Comparison of ENCODE assay signal across 22 mouse cellular contexts in the genomic region with DNA sequence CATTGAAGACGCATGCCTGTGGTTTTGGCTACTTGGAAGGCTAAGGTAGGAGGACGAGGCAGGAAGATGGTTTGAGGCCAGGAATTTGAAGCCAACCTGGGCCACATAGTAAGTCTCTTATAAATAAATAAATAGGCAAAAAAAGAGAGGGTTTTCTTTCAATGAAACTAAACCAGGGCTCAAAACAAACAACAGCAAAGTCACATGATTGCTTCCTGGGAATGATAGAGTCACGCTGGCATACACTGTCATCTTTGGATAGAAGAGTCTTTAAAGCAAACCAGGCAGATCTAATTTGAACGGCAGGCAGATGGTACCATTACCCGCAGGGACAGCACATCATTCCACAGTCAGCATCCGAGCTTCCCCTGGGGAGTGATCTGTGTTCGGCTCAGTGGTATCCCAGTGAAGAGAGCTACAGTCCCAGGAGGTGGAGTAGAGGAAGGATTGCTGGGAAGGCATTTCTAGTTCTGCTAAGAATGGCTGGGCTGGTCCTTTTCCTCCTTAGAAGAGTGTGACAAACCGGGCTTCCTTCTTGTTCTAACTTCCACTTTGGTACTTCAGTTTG.
DNase-seq lines count a peak whose midpoint lies in the region; ATAC-seq and TF ChIP-seq lines count a peak whose summit lies in the region.
"Had no signal": no experiment of that assay in that cellular context is flagged by ENCODE, and none has a peak within 500 bp of the region (broad histone marks: within the 10 kb centered on the region; RNA-seq: fewer than 3 reads in every experiment).

No protein-coding gene starts in this region.

- ATAC-seq in embryonic facial prominence, embryonic 14.5 days (ENCODE audit: low read depth), result peak; percentile 45; the same call in 1 of the 2 replicates
- peak; percentile 35; the same call in 1 of the 2 replicates for ATAC-seq in hindbrain, embryonic 16.5 days
- ATAC-seq in kidney, embryonic 16.5 days (ENCODE audit: low FRiP score, low TSS enrichment), result no peak
- ATAC-seq: activated CD4-positive, CD25-positive, alpha-beta regulatory T cell, adult 4 months; CD4-positive, CD25-positive, alpha-beta regulatory T cell, adult 4 months had no signal

- H3K79me2 ChIP-seq in liver, adult 2 months (ENCODE audit: control insufficient read depth, insufficient read depth, low read length), result peaks cover 29% of the 10 kb centered on the region
- no peaks in the 10 kb centered on the region for H3K79me2 ChIP-seq in C2C12 (ENCODE audit: control insufficient read depth, insufficient read depth)

- TF ChIP-seq CTCF in liver, adult 2 months (IDR thresholded peaks at IDR 0.05; ENCODE audit: low read depth, low read length), result no peak
- no peak for TF ChIP-seq CTCF in C2C12 (IDR thresholded peaks at IDR 0.05; ENCODE audit: control insufficient read depth, insufficient read depth, insufficient read length)

- no peak overlapping the region for H3K4me2 ChIP-seq in embryonic facial prominence, embryonic 14.5 days (ENCODE audit: low read depth, low read length)
- no peak overlapping the region for H3K4me2 ChIP-seq in hindbrain, embryonic 16.5 days (ENCODE audit: low read length)
- no peak overlapping the region for H3K4me2 ChIP-seq in kidney, embryonic 16.5 days (replicated peaks; ENCODE audit: low read depth, low read length)
- H3K4me2 ChIP-seq: heart, embryonic 13.5 days; neural tube, embryonic 12.5 days had no signal

- H3K4me3 ChIP-seq in embryonic facial prominence, embryonic 14.5 days (ENCODE audit: low read depth, low read length), result no peak overlapping the region
- no peak overlapping the region for H3K4me3 ChIP-seq in embryonic facial prominence, embryonic 10.5 days
- H3K4me3 ChIP-seq in liver, adult 2 months (ENCODE audit: insufficient read depth, low read depth, low read length), result no peak overlapping the region
- H3K4me3 ChIP-seq in C2C12 (ENCODE audit: insufficient read depth, poor library complexity, severe bottlenecking), result no peak overlapping the region
- H3K4me3 ChIP-seq in hindbrain, embryonic 16.5 days (ENCODE audit: low read length), result no peak overlapping the region
- no peak overlapping the region for H3K4me3 ChIP-seq in kidney, embryonic 16.5 days (ENCODE audit: low read length)
- H3K4me3 ChIP-seq: heart, embryonic 13.5 days; neural tube, embryonic 12.5 days had no signal

- TF ChIP-seq POLR2A in liver, adult 2 months (IDR thresholded peaks at IDR 0.05; ENCODE audit: extremely low read depth, insufficient read depth, low read length), result no peak

- no peak overlapping the region for H3K27ac ChIP-seq in embryonic facial prominence, embryonic 14.5 days (replicated peaks; ENCODE audit: low read depth, low read length)
- no peak overlapping the region for H3K27ac ChIP-seq in embryonic facial prominence, embryonic 10.5 days (replicated peaks)
- H3K27ac ChIP-seq in liver, adult 2 months (replicated peaks; ENCODE audit: insufficient read depth, low read depth, low read length), result peak overlapping the region; percentile 32
- no peak overlapping the region for H3K27ac ChIP-seq in hindbrain, embryonic 16.5 days (ENCODE audit: low read depth, low read length)
- no peak overlapping the region for H3K27ac ChIP-seq in kidney, embryonic 16.5 days (ENCODE audit: low read length)
- H3K27ac ChIP-seq: heart, embryonic 13.5 days; liver, embryonic 14.5 days; macrophage; neural tube, embryonic 12.5 days had no signal

- H3K9ac ChIP-seq in embryonic facial prominence, embryonic 14.5 days (ENCODE audit: low read depth, low read length), result no peak overlapping the region
- H3K9ac ChIP-seq in liver, adult 2 months (ENCODE audit: low read depth, low read length), result no peak overlapping the region
- no peak overlapping the region for H3K9ac ChIP-seq in hindbrain, embryonic 16.5 days (ENCODE audit: low read depth, low read length)
- H3K9ac ChIP-seq in kidney, embryonic 16.5 days (replicated peaks; ENCODE audit: low read length), result no peak overlapping the region
- H3K9ac ChIP-seq: heart, embryonic 13.5 days; liver, embryonic 14.5 days; neural tube, embryonic 12.5 days had no signal

- peaks cover 8% of the 10 kb centered on the region for H3K4me1 ChIP-seq in embryonic facial prominence, embryonic 14.5 days (ENCODE audit: control insufficient read depth, insufficient read depth, low read length)
- H3K4me1 ChIP-seq in embryonic facial prominence, embryonic 10.5 days, result peaks cover 35% of the 10 kb centered on the region
- H3K4me1 ChIP-seq in liver, adult 2 months (ENCODE audit: control insufficient read depth, insufficient read depth, low read length), result peaks cover 26% of the 10 kb centered on the region
- H3K4me1 ChIP-seq in hindbrain, embryonic 16.5 days (ENCODE audit: control insufficient read depth, insufficient read depth, low read depth, low read length), result peaks cover 10% of the 10 kb centered on the region
- peaks cover 10% of the 10 kb centered on the region for H3K4me1 ChIP-seq in kidney, embryonic 16.5 days (ENCODE audit: insufficient read depth, low read length)

- H3K79me3 ChIP-seq in C2C12 (ENCODE audit: low read depth), result no peaks in the 10 kb centered on the region

- H3ac ChIP-seq in C2C12 (ENCODE audit: control insufficient read depth, insufficient read length, low read depth), result no peak overlapping the region

- DNase-seq in embryonic facial prominence, embryonic 14.5 days (ENCODE audit: low spot score), result no peak
- no peak for DNase-seq in embryonic facial prominence, embryonic 10.5 days (ENCODE audit: low spot score)
- peak; percentile 48 for DNase-seq in liver, adult 2 months (ENCODE audit: extremely low read depth, low read depth, low spot score)
- DNase-seq in liver, result no peak
- DNase-seq in adrenal gland, postnatal 25 days, result no peak
- DNase-seq: adrenal gland, postnatal 14 days; cerebellum, adult 18-20 months; cerebellum, postnatal 36 days; gastrocnemius, postnatal 36 days; kidney, adult 9 months; kidney, postnatal 4 days; right cerebral cortex, postnatal 25 days; thymus, adult 18-20 months had no signal

- 37% methylated on average over 8 of the region's 8 CpGs for WGBS in embryonic facial prominence, embryonic 14.5 days
- WGBS in embryonic facial prominence, embryonic 10.5 days, result 46% methylated on average over 8 of the region's 8 CpGs
- 53% methylated on average over 8 of the region's 8 CpGs for WGBS in liver, adult 2 months
- 31% methylated on average over 8 of the region's 8 CpGs for WGBS in hindbrain, embryonic 16.5 days
- 55% methylated on average over 8 of the region's 8 CpGs for WGBS in kidney, embryonic 16.5 days

- no peaks in the 10 kb centered on the region for H3K27me3 ChIP-seq in embryonic facial prominence, embryonic 14.5 days (replicated peaks; ENCODE audit: control insufficient read depth, insufficient read depth, low read length)
- H3K27me3 ChIP-seq in embryonic facial prominence, embryonic 10.5 days (replicated peaks; ENCODE audit: low read depth, poor library complexity, severe bottlenecking), result peaks cover 14% of the 10 kb centered on the region
- H3K27me3 ChIP-seq in liver, adult 2 months (ENCODE audit: control insufficient read depth, insufficient read depth, low read length), result no peaks in the 10 kb centered on the region
- no peaks in the 10 kb centered on the region for H3K27me3 ChIP-seq in C2C12 (ENCODE audit: control insufficient read depth, insufficient read depth, insufficient read length)
- no peaks in the 10 kb centered on the region for H3K27me3 ChIP-seq in hindbrain, embryonic 16.5 days (replicated peaks; ENCODE audit: control insufficient read depth, insufficient read depth, low read length)
- no peaks in the 10 kb centered on the region for H3K27me3 ChIP-seq in kidney, embryonic 16.5 days (ENCODE audit: insufficient read depth, low read length)
- H3K27me3 ChIP-seq: heart, embryonic 13.5 days; neural tube, embryonic 12.5 days had no signal

- H3K36me3 ChIP-seq in embryonic facial prominence, embryonic 14.5 days (ENCODE audit: control insufficient read depth, insufficient read depth, low read length), result no peaks in the 10 kb centered on the region
- no peaks in the 10 kb centered on the region; the same call in 1 of the 2 replicates for H3K36me3 ChIP-seq in embryonic facial prominence, embryonic 10.5 days (replicated peaks)
- H3K36me3 ChIP-seq in liver, adult 2 months (ENCODE audit: control insufficient read depth, insufficient read depth, low read length), result no peaks in the 10 kb centered on the region
- no peaks in the 10 kb centered on the region for H3K36me3 ChIP-seq in C2C12 (ENCODE audit: control insufficient read depth, insufficient read depth)
- H3K36me3 ChIP-seq in hindbrain, embryonic 16.5 days (ENCODE audit: control insufficient read depth, insufficient read depth, low read length), result no peaks in the 10 kb centered on the region
- no peaks in the 10 kb centered on the region for H3K36me3 ChIP-seq in kidney, embryonic 16.5 days (ENCODE audit: insufficient read depth, low read length)
- H3K36me3 ChIP-seq: neural tube, embryonic 12.5 days had no signal

- H3K9me3 ChIP-seq in embryonic facial prominence, embryonic 14.5 days (ENCODE audit: control insufficient read depth, low read length), result no peaks in the 10 kb centered on the region
- no peaks in the 10 kb centered on the region for H3K9me3 ChIP-seq in embryonic facial prominence, embryonic 10.5 days
- no peaks in the 10 kb centered on the region for H3K9me3 ChIP-seq in hindbrain, embryonic 16.5 days (ENCODE audit: control insufficient read depth, low read length)
- H3K9me3 ChIP-seq in kidney, embryonic 16.5 days (ENCODE audit: low read length), result no peaks in the 10 kb centered on the region
- H3K9me3 ChIP-seq: heart, embryonic 13.5 days; neural tube, embryonic 12.5 days had no signal

TF ChIP-seq in C2C12, 6 proteins besides CTCF, POLR2A, EP300 and RAD21:
- no peak for TF ChIP-seq MAX (IDR thresholded peaks at IDR 0.05)
- TF ChIP-seq MYOD1 (IDR thresholded peaks at IDR 0.05; ENCODE audit: control insufficient read depth, insufficient read length, low read depth), result no peak
- peak; percentile 68 for TF ChIP-seq USF1 (IDR thresholded peaks at IDR 0.05; ENCODE audit: low read depth)
- no peak for TF ChIP-seq MYOG (IDR thresholded peaks at IDR 0.05; ENCODE audit: control insufficient read depth, extremely low read depth, insufficient read length)
- no peak for TF ChIP-seq FOSL1 (IDR thresholded peaks at IDR 0.05; ENCODE audit: insufficient read depth, low read length, poor library complexity, severe bottlenecking)
- TF ChIP-seq CEBPB (IDR thresholded peaks at IDR 0.05; ENCODE audit: low read depth), result no peak
